Mouse (Mus musculus) CH12.LX (cell line): ENCODE measurements around the gene Sdr39u1. TPM values are rescaled to one million over a fixed set of nuclear protein-coding genes. Genes with fewer than 3 reads are reported as not detected.
A peak's percentile ranks its signal among the peaks of the same experiment; 100 is the strongest.

Experiments used
- DNase-seq: peaks from one replicate; pipeline ENCODE4 v3.0.0-alpha.2; 2013; ENCODE audit errors: extremely low read depth
- H3K27ac ChIP-seq: 2 replicates; pipeline ENCODE4 v1.5.1; 2012; ENCODE audit warnings: low read depth, mild to moderate bottlenecking, control low read depth, moderate library complexity; ENCODE audit not compliant: insufficient read depth
- H3K27me3 ChIP-seq: replicated peaks from 2 replicates; pipeline ENCODE3; 2012; ENCODE audit warnings: inconsistent platforms
- H3K36me3 ChIP-seq, 2 experiments: replicated peaks in 1 of 2; 2 replicates each; pipeline versions ENCODE3 to v1.6.1; 2012; ENCODE audit warnings: inconsistent platforms in 1 of 2, low read length in 1 of 2, mild to moderate bottlenecking in 1 of 2, mixed read lengths in 1 of 2, moderate library complexity in 1 of 2; ENCODE audit not compliant: control insufficient read depth in 1 of 2, insufficient read depth in 1 of 2
- H3K4me1 ChIP-seq, 2 experiments: 2 replicates each; pipeline ENCODE4 v1.6.1; 2012; ENCODE audit warnings: inconsistent platforms in 1 of 2, moderate library complexity in 1 of 2; ENCODE audit not compliant: insufficient read depth in 2 of 2, control insufficient read depth in 1 of 2
- H3K4me2 ChIP-seq: 2 replicates; pipeline ENCODE4 v1.6.1; 2012; ENCODE audit warnings: low read depth, mild to moderate bottlenecking, control low read depth; ENCODE audit not compliant: poor library complexity, insufficient read depth, severe bottlenecking
- H3K4me3 ChIP-seq, 3 experiments: fragments of 150-350 bp in 1 of 3; sonication (generic) in 1 of 3; replicated peaks in 1 of 3; 2 replicates each; pipeline versions ENCODE3 to v1.5.1; 2011 to 2012; ENCODE audit warnings: low read depth in 2 of 3, low read length in 2 of 3, mild to moderate bottlenecking in 2 of 3, moderate library complexity in 2 of 3, control low read depth in 1 of 3, improper control_type of control experiment in 1 of 3, inconsistent platforms in 1 of 3, mixed read lengths in 1 of 3; ENCODE audit not compliant: poor library complexity in 1 of 3
- H3K79me2 ChIP-seq: replicated peaks from 2 replicates; pipeline ENCODE4 v1.6.1; 2012; ENCODE audit warnings: mild to moderate bottlenecking, moderate library complexity; ENCODE audit not compliant: control insufficient read depth, poor library complexity, insufficient read depth, severe bottlenecking; ENCODE audit errors: extremely low read depth
- H3K9ac ChIP-seq: 2 replicates; pipeline ENCODE4 v1.6.1; 2012; ENCODE audit warnings: low read depth, mild to moderate bottlenecking, control low read depth, moderate library complexity; ENCODE audit not compliant: insufficient read depth
- H3K9me3 ChIP-seq: replicated peaks from 2 replicates; pipeline ENCODE3; 2012; ENCODE audit warnings: low read length, inconsistent platforms, mixed read lengths
- BHLHE40 ChIP-seq: IDR thresholded peaks from 2 replicates; pipeline ENCODE4 v1.6.1; 2011; ENCODE audit warnings: mild to moderate bottlenecking, low read depth, low read length, improper control_type of control experiment
- CHD1 ChIP-seq: IDR thresholded peaks from 2 replicates; pipeline ENCODE4 v1.6.1; 2012; ENCODE audit warnings: low read depth, low read length, improper control_type of control experiment, inconsistent platforms
- CHD2 ChIP-seq: IDR thresholded peaks from 2 replicates; pipeline ENCODE4 v1.6.1; 2011; ENCODE audit warnings: low read length, improper control_type of control experiment
- CTCF ChIP-seq, 2 experiments: IDR thresholded peaks in 1 of 2; conservative IDR thresholded peaks in 1 of 2; 2 replicates each; pipeline ENCODE4 v1.5.1; 2011 to 2012; ENCODE audit warnings: low read depth in 2 of 2, low read length in 2 of 2, improper control_type of control experiment in 1 of 2, inconsistent platforms in 1 of 2, mild to moderate bottlenecking in 1 of 2, moderate library complexity in 1 of 2
- E2F4 ChIP-seq: IDR thresholded peaks from 2 replicates; pipeline ENCODE4 v1.6.1; 2011; ENCODE audit warnings: low read depth, low read length, improper control_type of control experiment; ENCODE audit not compliant: insufficient replicate concordance
- ELF1 ChIP-seq: IDR thresholded peaks from 2 replicates; pipeline ENCODE4 v1.6.1; 2014; ENCODE audit warnings: low read depth, mild to moderate bottlenecking, inconsistent platforms, low read length, improper control_type of control experiment
- EP300 ChIP-seq: IDR thresholded peaks from 2 replicates; pipeline ENCODE4 v1.6.1; 2011; ENCODE audit warnings: low read length, improper control_type of control experiment
- ETS1 ChIP-seq: conservative IDR thresholded peaks from 2 replicates; pipeline ENCODE4 v1.6.1; 2012; ENCODE audit warnings: low read depth, mild to moderate bottlenecking, inconsistent platforms, low read length, improper control_type of control experiment, moderate library complexity
- GABPA ChIP-seq: IDR thresholded peaks from 2 replicates; pipeline ENCODE4 v1.6.1; 2012; ENCODE audit warnings: low read depth, low read length, improper control_type of control experiment, inconsistent platforms; ENCODE audit not compliant: insufficient replicate concordance
- HCFC1 ChIP-seq: IDR thresholded peaks from 2 replicates; pipeline ENCODE4 v1.6.1; 2012; ENCODE audit warnings: low read depth, mild to moderate bottlenecking, inconsistent platforms, low read length, improper control_type of control experiment
- IRF4 ChIP-seq: IDR thresholded peaks from 2 replicates; pipeline ENCODE4 v1.6.1; 2014; ENCODE audit warnings: low read depth, mild to moderate bottlenecking, inconsistent platforms, low read length, improper control_type of control experiment
- JUN ChIP-seq: IDR thresholded peaks from 2 replicates; pipeline ENCODE4 v1.6.1; 2011; ENCODE audit warnings: low read depth, mild to moderate bottlenecking, low read length, improper control_type of control experiment, moderate library complexity; ENCODE audit not compliant: insufficient read depth
- JUND ChIP-seq: conservative IDR thresholded peaks from 2 replicates; pipeline ENCODE4 v1.6.1; 2011; ENCODE audit warnings: low read depth, low read length, improper control_type of control experiment
- MAFK ChIP-seq: IDR thresholded peaks from 2 replicates; pipeline ENCODE4 v1.6.1; 2011; ENCODE audit warnings: low read length, improper control_type of control experiment; ENCODE audit not compliant: insufficient replicate concordance
- MAX ChIP-seq: IDR thresholded peaks from 2 replicates; pipeline ENCODE4 v1.6.1; 2011; ENCODE audit warnings: low read length, improper control_type of control experiment
- MAZ ChIP-seq: IDR thresholded peaks from 2 replicates; pipeline ENCODE4 v1.6.1; 2012; ENCODE audit warnings: low read depth, mild to moderate bottlenecking, inconsistent platforms, low read length, improper control_type of control experiment, moderate library complexity
- MEF2A ChIP-seq: IDR thresholded peaks from 2 replicates; pipeline ENCODE4 v1.6.1; 2014; ENCODE audit warnings: low read depth, mild to moderate bottlenecking, inconsistent platforms, low read length, improper control_type of control experiment, borderline replicate concordance
- MXI1 ChIP-seq: IDR thresholded peaks from 2 replicates; pipeline ENCODE4 v1.6.1; 2011; ENCODE audit warnings: mild to moderate bottlenecking, low read depth, low read length, improper control_type of control experiment
- NELFE ChIP-seq: IDR thresholded peaks from 2 replicates; pipeline ENCODE4 v1.6.1; 2011; ENCODE audit warnings: low read depth, low read length, improper control_type of control experiment
- NRF1 ChIP-seq: IDR thresholded peaks from 2 replicates; pipeline ENCODE4 v1.6.1; 2014; ENCODE audit warnings: low read depth, mild to moderate bottlenecking, inconsistent platforms, low read length, improper control_type of control experiment, moderate library complexity
- PAX5 ChIP-seq: IDR thresholded peaks from 2 replicates; pipeline ENCODE4 v1.6.1; 2012; ENCODE audit warnings: low read length, inconsistent platforms, mixed read lengths
- POLR2A ChIP-seq: IDR thresholded peaks from 2 replicates; pipeline ENCODE4 v1.6.1; 2011; ENCODE audit warnings: low read depth, mild to moderate bottlenecking, improper control_type of control experiment, low read length
- POLR2AphosphoS2 ChIP-seq: IDR thresholded peaks from 2 replicates; pipeline ENCODE4 v1.6.1; 2011; ENCODE audit warnings: low read depth, low read length, improper control_type of control experiment
- RAD21 ChIP-seq: IDR thresholded peaks from 2 replicates; pipeline ENCODE4 v1.6.1; 2011; ENCODE audit warnings: low read depth, mild to moderate bottlenecking, low read length, improper control_type of control experiment, moderate library complexity
- RCOR1 ChIP-seq: conservative IDR thresholded peaks from 2 replicates; pipeline ENCODE4 v1.6.1; 2012; ENCODE audit warnings: low read depth, mild to moderate bottlenecking, inconsistent platforms, low read length, improper control_type of control experiment
- SMC3 ChIP-seq: IDR thresholded peaks from 2 replicates; pipeline ENCODE4 v1.6.1; 2011; ENCODE audit warnings: low read depth, low read length, improper control_type of control experiment
- TBP ChIP-seq: conservative IDR thresholded peaks from 2 replicates; pipeline ENCODE4 v1.6.1; 2011; ENCODE audit warnings: low read depth, low read length, improper control_type of control experiment
- TCF12 ChIP-seq: IDR thresholded peaks from 2 replicates; pipeline ENCODE4 v1.6.1; 2014; ENCODE audit warnings: low read depth, mild to moderate bottlenecking, inconsistent platforms, low read length, improper control_type of control experiment
- UBTF ChIP-seq: IDR thresholded peaks from 2 replicates; pipeline ENCODE4 v1.6.1; 2012; ENCODE audit warnings: low read depth, mild to moderate bottlenecking, inconsistent platforms, low read length, improper control_type of control experiment, moderate library complexity
- USF1 ChIP-seq: IDR thresholded peaks from 2 replicates; pipeline ENCODE4 v1.6.1; 2014; ENCODE audit warnings: low read depth, mild to moderate bottlenecking, inconsistent platforms, low read length, improper control_type of control experiment
- USF2 ChIP-seq: conservative IDR thresholded peaks from 2 replicates; pipeline ENCODE4 v1.6.1; 2011; ENCODE audit warnings: low read depth, low read length, improper control_type of control experiment
- ZC3H11A ChIP-seq: IDR thresholded peaks from 2 replicates; pipeline ENCODE4 v1.6.1; 2012; ENCODE audit warnings: low read depth, mild to moderate bottlenecking, inconsistent platforms, low read length, improper control_type of control experiment
- ZKSCAN1 ChIP-seq: IDR thresholded peaks from 2 replicates; pipeline ENCODE4 v1.6.1; 2012; ENCODE audit warnings: low read depth, inconsistent platforms, low read length, improper control_type of control experiment, borderline replicate concordance
- ZMIZ1 ChIP-seq: IDR thresholded peaks from 2 replicates; pipeline ENCODE4 v1.6.1; 2012; ENCODE audit warnings: low read depth, mild to moderate bottlenecking, inconsistent platforms, low read length, improper control_type of control experiment
- dilution Hi-C: fragments of 300-500 bp; cut with MboI; formaldehyde crosslinking; loops from 2 replicates; pipeline ENCODE4 v1.14.3; 2020; ENCODE audit warnings: low sequenced_read_pairs; ENCODE audit not compliant: extremely low pct_unique_long_range_greater_than_20kb, extremely low pct_ligation_motif_present
- in situ Hi-C: fragments of 300-500 bp; cut with MboI; formaldehyde crosslinking; loops from 3 replicates; pipeline ENCODE4 v1.14.3; 2019; ENCODE audit warnings: low sequenced_read_pairs, low pct_ligation_motif_present, low pct_unique_long_range_greater_than_20kb, mixed read lengths
- polyA plus RNA-seq: library from polyadenylated mRNA; unstranded; fragments of >175 nt; gene quantifications from 2 replicates; pipeline ENCODE4 v1.2.1, GENCODE M21; 2012; ENCODE audit warnings: low read depth; ENCODE audit not compliant: insufficient read length
- total RNA-seq, 2 experiments: library from RNA; depleted of rRNA; stranded (reverse); fragments of 300-350 nt in 1 of 2; fragments of >200 nt in 1 of 2; gene quantifications; 2 replicates each; pipeline ENCODE4 v1.2.3; 2012 to 2014

Sdr39u1 gene
- total and polyA plus RNA-seq, 3 experiments, result 61.4 to 90.8 (median 66.7) TPM

GRCm38 (mm10) chr14:55884713-55885113 is 15.4 kb downstream of the Sdr39u1 start, which contains the start of gene Khnyn:
Gene Khnyn (plus strand): TSS chr14:55884947.
- no peaks in the 10 kb centered on the region for H3K27me3 ChIP-seq

GRCm38 (mm10) chr14:55884166-55884565 is 15.9 kb downstream of the Sdr39u1 start, which contains the start of gene Cbln3:
Gene Cbln3 (minus strand): TSS chr14:55884392.
- DNase-seq, result no peak
- peaks cover 40 to 75% of the 10 kb centered on the region in 2 experiments for H3K4me1 ChIP-seq
- H3K79me2 ChIP-seq, result peaks cover 15% of the 10 kb centered on the region
- dilution Hi-C loops (no loop called here), in situ Hi-C loops (no loop called here)
- no peak for TF ChIP-seq USF1
- TF ChIP-seq RAD21, result no peak
- TF ChIP-seq USF2, result no peak
- no peak for TF ChIP-seq MAX
- TF ChIP-seq PAX5, result no peak
- TF ChIP-seq IRF4, result no peak
- TF ChIP-seq BHLHE40, result no peak
- TF ChIP-seq MEF2A, result no peak
- no peak for TF ChIP-seq UBTF
- no peak for TF ChIP-seq SMC3
- peak within 1 kb of the TSS; percentile 70 to 74 (median 73) for H3K4me3 ChIP-seq
- H3K27me3 ChIP-seq, result no peaks in the 10 kb centered on the region
- H3K4me2 ChIP-seq, result peak within 1 kb of the TSS; percentile 67
- peaks cover 24 to 29% of the 10 kb centered on the region in 2 experiments for H3K36me3 ChIP-seq
- no peaks in the 10 kb centered on the region for H3K9me3 ChIP-seq
- peak within 1 kb of the TSS; percentile 72 for H3K9ac ChIP-seq
- peak within 1 kb of the TSS; percentile 96 for H3K27ac ChIP-seq

More at GRCm38 (mm10) chr14:55884713-55885113, 15.4 kb downstream of the Sdr39u1 start, which contains the start of gene Khnyn:
- peak within 1 kb of the TSS; percentile 96 for H3K27ac ChIP-seq
- dilution Hi-C loops (no loop called here), in situ Hi-C loops (no loop called here)
- TF ChIP-seq USF1 (no peak), ZMIZ1 (no peak; the same call in 1 of the 2 replicates), ETS1 (no peak; the same call in 1 of the 2 replicates), MEF2A (peak; percentile 79), IRF4 (peak; percentile 50; the same call in 1 of the 2 replicates), CHD2 (peak; percentile 71), E2F4 (no peak), MAX (peak; percentile 55; the same call in 1 of the 2 replicates), PAX5 (no peak), EP300 (no peak), RAD21 (no peak), JUN (no peak), MAZ (peak; percentile 53), SMC3 (no peak), POLR2AphosphoS2 (0 out of 2 replicates have a peak, but pooled peaks have one; percentile 40), HCFC1 (peak; percentile 30; the same call in 1 of the 2 replicates), MXI1 (peak; percentile 66; the same call in 1 of the 2 replicates), ELF1 (peak; percentile 50), UBTF (peak; percentile 80), CTCF (conservative IDR thresholded peaks at IDR 0.05 in 1 of 2, IDR thresholded peaks at IDR 0.05 in 1 of 2; ENCODE audit: low read depth in 2 of 2, low read length in 2 of 2) (no peak), BHLHE40 (peak; percentile 79), POLR2A (peak; percentile 67), TBP (0 out of 2 replicates have a peak, but pooled peaks have one; percentile 17), NRF1 (no peak; the same call in 1 of the 2 replicates), ZKSCAN1 (no peak), TCF12 (peak; percentile 41; the same call in 1 of the 2 replicates), CHD1 (no peak), NELFE (peak; percentile 70), RCOR1 (no peak), GABPA (no peak), JUND (no peak), ZC3H11A (no peak), MAFK (no peak)
- peaks cover 43 to 78% of the 10 kb centered on the region in 2 experiments for H3K4me1 ChIP-seq
- H3K9ac ChIP-seq, result peak within 1 kb of the TSS; percentile 72
- H3K36me3 ChIP-seq, result peaks cover 29 to 33% of the 10 kb centered on the region in 2 experiments
- no peaks in the 10 kb centered on the region for H3K9me3 ChIP-seq
- H3K4me2 ChIP-seq, result peak within 1 kb of the TSS; percentile 67
- peaks cover 17% of the 10 kb centered on the region for H3K79me2 ChIP-seq
- H3K4me3 ChIP-seq, result peak within 1 kb of the TSS; percentile 70 to 74 (median 73)
- DNase-seq, result peak; percentile 93
